Mouse (Mus musculus) inflammation-experienced regulatory T-cells, adult 6 months (primary cell): ENCODE results near the gene Rpgrip1. TPM values are rescaled to one million over a fixed set of nuclear protein-coding genes. Genes with fewer than 3 reads are reported as not detected.
A peak's percentile ranks its signal among the peaks of the same experiment; 100 is the strongest.
"Not testable (repeated sequence)": the region's sequence is repeated elsewhere in the genome, so short reads cannot be mapped to it uniquely, and the experiment has no call there.

ENCODE experiments used
- ATAC-seq: one replicate; pipeline ENCODE4 v1.8.0; 2017
- polyA plus RNA-seq, 3 experiments: library from polyadenylated mRNA; unstranded; fragments of 100-300 nt; shearing (Covaris generic); gene quantifications; one replicate each; pipeline ENCODE4 v1.2.1; 2017

The Rpgrip1 gene
- polyA plus RNA-seq: 100 to 1,000 TPM in 1 of 3 experiments, 10 to 100 TPM in 2; 79.7 to 117 (median 94.9) TPM

- ATAC-seq: no peak
Measured at GRCm38 (mm10) chr14:52110346-52110745, at the start of gene Rpgrip1. Gene Rpgrip1 (plus strand): TSS chr14:52110704.

DNA sequence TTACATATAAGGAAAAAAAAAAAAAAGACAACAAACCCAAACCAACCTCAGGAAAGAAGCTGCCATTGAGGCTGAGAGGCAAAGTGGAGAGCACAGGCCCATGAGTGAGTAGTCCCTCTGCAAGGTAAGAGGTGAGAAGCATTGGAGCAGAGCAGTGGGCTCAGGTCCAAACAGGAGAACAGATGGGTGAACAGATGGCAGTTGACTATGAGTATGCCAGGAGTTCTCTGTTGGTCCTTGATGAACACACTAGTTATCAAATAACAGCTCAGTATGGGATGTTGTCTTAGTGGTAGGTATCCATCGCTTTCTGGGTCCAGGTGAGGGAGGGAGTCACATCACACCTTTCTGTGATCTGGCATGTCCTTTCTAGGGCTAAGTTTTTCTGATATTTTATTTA lies 49.7 kb upstream of the Rpgrip1 start:
- ATAC-seq: no peak

GRCm38 (mm10) chr14:52061798-52062197 lies 48.7 kb upstream of the Rpgrip1 start:
- no peak for ATAC-seq

- no peak for ATAC-seq
Measured at GRCm38 (mm10) chr14:52066135-52066534, 44.4 kb upstream of the Rpgrip1 start.

DNA sequence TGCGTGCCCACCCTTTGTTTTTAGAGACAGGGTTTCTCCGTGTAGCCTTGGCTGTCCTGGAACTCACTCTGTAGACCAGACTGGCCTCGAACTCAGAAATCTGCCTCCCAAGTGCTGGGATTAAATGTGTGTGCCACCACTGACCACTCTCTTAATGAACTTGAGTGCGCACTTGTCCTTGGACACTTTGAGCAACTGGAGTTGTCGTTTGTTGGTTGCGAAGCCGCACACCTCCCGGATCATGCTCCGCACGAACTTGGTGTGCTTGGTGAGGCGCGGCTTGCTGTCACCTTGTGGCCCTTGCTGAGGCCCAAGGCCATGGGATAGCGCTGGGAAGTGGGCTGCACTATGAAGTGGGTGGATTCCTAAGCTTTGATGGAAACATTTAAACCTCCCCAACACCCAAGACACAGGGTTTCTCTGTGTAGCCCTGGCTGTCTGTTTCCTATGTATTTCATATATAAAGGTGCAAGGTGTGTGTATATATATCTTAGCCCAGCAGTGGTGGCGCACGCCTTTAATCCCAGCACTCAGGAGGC lies 38.8 kb upstream of the Rpgrip1 start:
- ATAC-seq: no peak

- ATAC-seq: no peak
Measured at GRCm38 (mm10) chr14:52083083-52083482, 27.4 kb upstream of the Rpgrip1 start.

- ATAC-seq: no peak
Measured at GRCm38 (mm10) chr14:52094533-52094932, 16.0 kb upstream of the Rpgrip1 start.

DNA sequence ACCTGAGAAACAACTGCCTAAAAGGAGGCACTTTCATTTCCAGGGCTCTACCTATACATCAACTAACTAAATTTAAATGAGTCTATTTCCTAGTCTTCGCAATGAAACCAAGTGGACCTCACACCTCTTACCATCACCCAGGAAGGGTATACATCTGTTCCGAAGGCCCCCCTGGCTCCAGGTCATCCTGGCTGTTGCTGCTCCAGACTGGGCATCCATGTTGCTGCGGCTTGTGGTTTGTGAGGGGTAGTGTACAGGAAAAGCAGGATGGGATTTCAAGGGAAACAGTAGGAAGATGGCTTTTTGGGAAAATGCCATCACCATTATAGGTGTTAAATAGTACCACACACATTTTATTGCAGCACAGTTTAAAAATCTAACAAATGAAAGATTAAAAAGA lies 13.3 kb upstream of the Rpgrip1 start:
- ATAC-seq: not testable (repeated sequence)

- ATAC-seq: not testable (repeated sequence)
Measured at GRCm38 (mm10) chr14:52098387-52098786, 12.1 kb upstream of the Rpgrip1 start.

DNA sequence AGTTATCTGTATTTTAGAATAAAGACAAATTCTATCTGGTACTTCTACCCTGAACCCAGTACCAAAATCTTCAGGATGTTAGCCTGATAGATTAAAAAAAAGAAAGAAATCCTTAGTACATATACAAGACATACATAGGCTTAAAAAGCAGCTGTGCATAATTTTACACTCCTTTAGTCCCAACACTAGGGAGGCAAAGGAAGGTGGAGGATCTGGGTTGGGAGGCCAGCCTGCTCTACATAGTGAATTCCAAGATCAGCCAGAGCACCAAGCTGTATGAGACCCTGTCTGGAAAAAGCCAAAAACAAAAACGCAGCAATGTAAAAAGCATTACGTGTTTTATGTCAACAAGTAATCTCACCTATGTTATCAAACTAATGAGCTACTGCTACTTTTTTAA lies 10.9 kb upstream of the Rpgrip1 start:
- no peak for ATAC-seq

GRCm38 (mm10) chr14:52100170-52100960 lies 10.1 kb upstream of the Rpgrip1 start:
- no peak for ATAC-seq

GRCm38 (mm10) chr14:52101285-52102157 lies 9.0 kb upstream of the Rpgrip1 start:
- no peak for ATAC-seq

DNA sequence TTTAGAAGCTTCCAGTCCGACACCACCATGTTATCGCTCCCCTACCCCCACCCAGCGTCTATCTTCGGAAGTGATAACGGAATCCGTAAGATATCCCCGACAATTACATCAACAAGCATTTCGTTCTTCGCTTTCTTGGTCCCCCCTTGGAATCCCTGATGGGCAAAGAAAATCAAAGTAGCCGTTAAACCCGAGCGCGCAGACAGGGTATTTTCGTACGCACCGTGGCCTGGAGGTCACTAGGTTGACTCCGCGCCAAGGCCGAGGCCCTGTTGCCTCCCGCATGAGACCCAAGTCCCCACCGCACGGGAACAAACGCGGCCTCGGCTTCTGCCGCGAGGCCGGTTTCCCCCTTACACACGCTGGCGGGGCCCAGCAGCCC lies 7.0 kb upstream of the Rpgrip1 start:
- peak; percentile 0 for ATAC-seq

DNA sequence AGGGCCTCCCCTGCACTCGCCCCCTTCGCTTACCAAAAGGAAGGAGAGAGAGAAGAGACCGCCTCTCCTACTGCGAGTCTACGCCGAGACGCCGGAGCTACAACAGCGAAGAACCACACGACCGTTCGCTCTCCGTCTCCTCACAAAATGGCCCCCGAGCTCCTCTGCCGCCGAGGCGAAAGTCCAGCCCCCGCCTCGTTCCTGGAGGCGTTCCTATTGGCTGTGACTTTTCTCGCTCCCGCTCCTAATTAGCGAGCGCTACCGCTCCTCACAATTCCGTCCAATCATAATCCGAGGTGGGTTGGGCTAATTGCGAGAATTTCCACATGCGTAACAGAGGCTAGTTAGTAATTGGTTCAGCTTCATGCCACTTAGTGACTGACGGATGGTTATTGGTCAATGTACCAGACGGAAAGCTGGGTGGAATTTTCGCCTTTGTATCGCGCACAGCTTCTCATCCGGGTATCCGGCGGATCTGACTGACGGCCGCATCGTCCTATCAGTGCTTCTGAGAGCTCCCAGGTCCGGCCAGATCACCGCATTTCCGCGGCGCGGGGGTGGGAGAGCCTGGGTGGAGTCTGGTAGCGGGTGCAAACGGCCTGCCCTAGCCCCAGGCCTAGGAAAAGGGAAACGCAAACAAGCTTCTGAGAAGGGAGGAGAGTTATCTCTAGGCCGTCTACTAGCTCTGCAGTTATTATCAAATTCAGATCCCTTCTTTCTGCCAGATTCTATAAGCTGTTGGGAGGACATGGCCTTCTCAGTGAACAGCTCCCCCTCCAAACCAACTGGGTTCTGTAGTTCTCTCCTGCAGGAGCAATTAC lies 6.4 kb upstream of the Rpgrip1 start, which contains the start of gene Hnrnpc:
Hnrnpc (minus strand) TSS at position 173 of the 821 bp plus-strand sequence.
- ATAC-seq: peak; percentile 91

GRCm38 (mm10) chr14:52104677-52105285 lies 5.7 kb upstream of the Rpgrip1 start:
- no peak for ATAC-seq

GRCm38 (mm10) chr14:52105308-52105707 lies 5.2 kb upstream of the Rpgrip1 start:
- ATAC-seq: no peak

DNA sequence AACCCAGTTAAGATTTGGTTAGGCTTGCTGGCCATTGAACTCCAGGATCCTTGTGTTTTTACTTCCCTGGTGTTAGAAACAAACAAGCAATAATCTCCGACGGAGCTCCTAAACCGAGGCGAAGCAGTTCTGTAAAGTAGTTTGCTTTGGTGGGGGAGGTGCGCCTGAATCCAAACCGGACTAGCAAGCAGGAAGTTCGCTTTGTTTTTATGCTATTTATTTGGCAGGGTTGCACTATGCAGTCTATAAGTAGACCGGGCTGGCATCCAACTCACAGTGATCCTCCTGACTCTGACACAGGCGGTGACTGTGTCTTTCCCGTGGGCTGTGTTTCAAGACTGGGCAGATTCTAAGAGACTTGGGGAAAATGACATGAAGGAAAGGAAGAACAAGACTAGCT lies 3.8 kb upstream of the Rpgrip1 start:
- no peak for ATAC-seq

DNA sequence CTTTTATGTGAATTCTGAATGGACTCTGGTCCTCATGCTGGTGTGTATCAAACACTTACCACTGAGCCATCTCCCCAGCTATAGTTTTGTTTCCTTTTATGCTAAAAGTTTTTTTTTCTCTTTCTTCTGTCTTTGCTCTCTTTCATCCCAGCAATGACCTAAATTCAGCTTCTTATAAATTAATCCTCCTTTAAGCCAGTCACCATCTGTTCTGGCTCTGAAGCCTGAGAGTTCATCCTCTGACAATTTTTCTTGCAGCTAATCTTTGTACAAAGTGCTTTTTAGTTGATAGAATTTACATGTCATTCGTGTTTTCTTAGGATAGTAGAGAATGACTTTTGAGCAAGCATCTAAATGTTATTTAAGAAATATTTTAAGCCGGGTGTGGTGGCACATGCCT lies 2.5 kb upstream of the Rpgrip1 start:
- no peak for ATAC-seq

GRCm38 (mm10) chr14:52114101-52114500 lies 3.6 kb downstream of the Rpgrip1 start:
- ATAC-seq: no peak

DNA sequence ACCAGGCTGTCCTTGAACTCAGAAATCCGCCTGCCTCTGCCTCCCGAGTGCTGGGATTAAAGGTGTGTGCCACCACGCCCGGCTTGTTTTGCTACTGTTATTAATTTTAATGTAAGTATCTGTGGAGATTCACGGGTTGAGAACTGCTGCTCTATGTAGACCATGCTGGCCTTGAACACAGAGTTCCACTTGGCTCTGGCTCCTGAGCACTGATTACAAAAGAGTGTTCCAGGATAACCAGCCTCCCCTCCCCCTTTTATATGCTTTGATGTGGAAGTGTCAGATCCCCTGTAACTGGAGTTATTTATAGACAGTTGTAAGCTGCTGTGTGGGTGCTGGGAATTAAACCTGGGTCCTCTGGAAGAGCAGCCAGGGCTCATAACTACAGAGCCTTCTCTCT lies 6.7 kb downstream of the Rpgrip1 start:
- no peak for ATAC-seq

GRCm38 (mm10) chr14:52118456-52118822 lies 7.9 kb downstream of the Rpgrip1 start:
- ATAC-seq: no peak
